Mouse (Mus musculus): ENCODE measurements around the gene Qdpr.

Qdpr gene

DNA sequence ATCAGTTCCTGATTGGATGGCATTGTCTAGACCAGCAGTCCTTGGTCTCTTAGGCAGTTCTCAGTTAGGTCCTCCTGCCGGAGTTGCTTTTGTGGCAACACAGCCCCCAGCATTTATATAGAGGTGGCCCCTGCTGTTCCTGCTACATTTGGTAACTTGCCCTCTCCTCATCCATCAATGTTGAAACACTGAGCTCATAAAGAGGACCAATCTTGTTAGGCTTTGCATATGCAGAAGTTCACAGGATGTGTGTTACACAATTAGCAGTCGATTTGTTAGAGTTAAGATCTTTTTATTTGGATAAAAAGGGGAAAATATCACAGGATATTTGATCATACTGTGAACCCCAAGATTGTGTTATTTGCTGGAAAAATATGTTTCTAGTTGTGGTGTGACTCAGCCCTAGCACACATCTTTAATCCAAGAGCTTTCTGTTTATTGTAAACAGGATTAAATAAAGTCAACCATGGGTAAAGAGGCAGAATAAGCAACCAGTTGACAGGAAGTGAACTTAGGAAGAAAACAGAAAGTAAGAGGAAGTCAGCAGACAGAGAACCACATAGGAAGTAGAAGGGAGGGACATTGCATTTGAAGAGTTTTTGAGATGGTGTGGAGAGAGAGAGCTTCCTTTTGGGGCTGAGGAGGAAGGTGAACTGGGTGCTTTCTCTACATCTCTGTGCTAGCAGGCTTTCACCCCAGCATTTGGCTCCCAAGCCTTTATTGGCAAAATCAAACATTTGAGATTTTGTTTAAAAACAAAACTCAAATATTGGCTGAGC, 65.8 kb downstream of the Qdpr start:
- peak; percentile 24 for DNase-seq (ENCODE audit: low read depth)
